Mouse (Mus musculus) forebrain, embryonic 10.5 days (tissue): ENCODE measurements around the gene Eif3d. TPM values are rescaled to one million over a fixed set of nuclear protein-coding genes. Genes with fewer than 3 reads are reported as not detected.
"Not testable (repeated sequence)": the region's sequence is repeated elsewhere in the genome, so short reads cannot be mapped to it uniquely, and the experiment has no call there.

ENCODE experiments used
- DNase-seq: peaks from one replicate; pipeline ENCODE4 v3.0.0-alpha.2; 2017; ENCODE audit warnings: low spot score; ENCODE audit errors: extremely low spot score
- H3K27ac ChIP-seq: fragments of 300-500 bp; sonication (generic); 2 replicates; pipeline ENCODE4 v1.5.1; 2016; ENCODE audit warnings: mild to moderate bottlenecking
- H3K27me3 ChIP-seq: fragments of 300-500 bp; sonication (generic); 2 replicates; pipeline ENCODE4 v1.6.1; 2016; ENCODE audit warnings: mild to moderate bottlenecking; ENCODE audit not compliant: poor library complexity, severe bottlenecking
- H3K36me3 ChIP-seq: fragments of 300-500 bp; sonication (generic); replicated peaks from 2 replicates; pipeline ENCODE4 v1.6.1; 2016; ENCODE audit warnings: mild to moderate bottlenecking, moderate library complexity
- H3K4me1 ChIP-seq: fragments of 300-500 bp; sonication (generic); 2 replicates; pipeline ENCODE4 v1.6.1; 2016
- H3K4me3 ChIP-seq: fragments of 300-500 bp; sonication (generic); 2 replicates; pipeline ENCODE4 v1.5.1; 2016; ENCODE audit warnings: mild to moderate bottlenecking, moderate library complexity
- H3K9me3 ChIP-seq: fragments of 300-500 bp; sonication (generic); 2 replicates; pipeline ENCODE4 v1.6.1; 2016; ENCODE audit warnings: mild to moderate bottlenecking, moderate library complexity
- WGBS: fragments of 180-500 bp; shearing (Covaris S2); methylation state at CpG from one replicate; pipeline ENCODE4 v1.1.7; 2016; 5-methylcytosine and 5-hydroxymethylcytosine counted together
- polyA plus RNA-seq: library from polyadenylated mRNA; unstranded; fragments of >200 nt; fragmentation: Nextera tagmentation; extraction: Ambion mirVana; gene quantifications from 2 replicates; pipeline ENCODE4 v1.2.1, GENCODE M21; 2016

The Eif3d gene
- 280 and 284 TPM in 2 replicates for polyA plus RNA-seq

GRCm38 (mm10) chr15:77970470-77971292, at the start of gene Eif3d:
TSS of gene Eif3d (minus strand) at chr15:77970813.
- Histone ChIP-seq H3K4me1 (peaks cover 25% of the 10 kb centered on the region), H3K27me3 (no peaks in the 10 kb centered on the region), H3K27ac (peak within 1 kb of the TSS; percentile 98), H3K4me3 (peak within 1 kb of the TSS; percentile 94), H3K36me3 (peaks cover 36% of the 10 kb centered on the region), H3K9me3 (no peaks in the 10 kb centered on the region)
- DNase-seq: peak; percentile 95
- WGBS: 0% methylated on average over 72 of the region's 72 CpGs

GRCm38 (mm10) chr15:78014046-78014445, 43.4 kb upstream of the Eif3d start:
- H3K36me3 ChIP-seq: no peaks in the 10 kb centered on the region
- H3K4me3 ChIP-seq: no peak overlapping the region
- DNase-seq: no peak
- no peaks in the 10 kb centered on the region for H3K4me1 ChIP-seq
- H3K27ac ChIP-seq: no peak overlapping the region
- WGBS: 86% methylated on average over 1 of the region's 1 CpGs
- H3K27me3 ChIP-seq: no peaks in the 10 kb centered on the region
- no peaks in the 10 kb centered on the region for H3K9me3 ChIP-seq

- H3K36me3 ChIP-seq, H3K27ac ChIP-seq, H3K4me3 ChIP-seq, H3K9me3 ChIP-seq, H3K27me3 ChIP-seq, DNase-seq: not testable (repeated sequence)
- peaks cover 22% of the 10 kb centered on the region for H3K4me1 ChIP-seq
- 90% methylated on average over 8 of the region's 8 CpGs for WGBS
These were observed 37.6 kb upstream of the Eif3d start for GRCm38 (mm10) chr15:78008206-78008605.

- Histone ChIP-seq H3K36me3 (no peaks in the 10 kb centered on the region), H3K4me1 (peaks cover 30% of the 10 kb centered on the region), H3K4me3 (no peak overlapping the region), H3K27me3 (no peaks in the 10 kb centered on the region), H3K27ac (no peak overlapping the region), H3K9me3 (no peaks in the 10 kb centered on the region)
- DNase-seq: no peak
- 61% methylated on average over 9 of the region's 9 CpGs for WGBS
These were observed 33.3 kb upstream of the Eif3d start for GRCm38 (mm10) chr15:78003929-78004328.

GRCm38 (mm10) chr15:78001400-78001799, 30.8 kb upstream of the Eif3d start:
- H3K9me3 ChIP-seq: no peaks in the 10 kb centered on the region
- H3K27ac ChIP-seq: 0 out of 2 replicates have a peak overlapping the region, but pooled peaks have one; percentile 16
- peaks cover 33% of the 10 kb centered on the region for H3K4me1 ChIP-seq
- no peak for DNase-seq
- no peaks in the 10 kb centered on the region for H3K27me3 ChIP-seq
- H3K4me3 ChIP-seq: no peak overlapping the region
- H3K36me3 ChIP-seq: no peaks in the 10 kb centered on the region
- WGBS: 20% methylated on average over 5 of the region's 5 CpGs

- Histone ChIP-seq H3K27ac (no peak overlapping the region), H3K36me3 (no peaks in the 10 kb centered on the region), H3K9me3 (no peaks in the 10 kb centered on the region), H3K4me1 (peaks cover 15% of the 10 kb centered on the region), H3K27me3 (no peaks in the 10 kb centered on the region), H3K4me3 (no peak overlapping the region)
- no peak for DNase-seq
- WGBS: 83% methylated on average over 5 of the region's 5 CpGs
These were observed 17.9 kb upstream of the Eif3d start for GRCm38 (mm10) chr15:77988541-77988940.

GRCm38 (mm10) chr15:77983391-77983790, 12.8 kb upstream of the Eif3d start:
- WGBS: 45% methylated on average over 3 of the region's 3 CpGs
- DNase-seq: no peak
- peaks cover 6% of the 10 kb centered on the region; the same call in 1 of the 2 replicates for H3K27me3 ChIP-seq
- no peaks in the 10 kb centered on the region for H3K4me1 ChIP-seq
- no peaks in the 10 kb centered on the region for H3K36me3 ChIP-seq
- no peaks in the 10 kb centered on the region for H3K9me3 ChIP-seq
- H3K4me3 ChIP-seq: no peak overlapping the region
- H3K27ac ChIP-seq: no peak overlapping the region

GRCm38 (mm10) chr15:77982195-77982939, 11.8 kb upstream of the Eif3d start:
- H3K27ac ChIP-seq: no peak overlapping the region
- WGBS: 30% methylated on average over 18 of the region's 18 CpGs
- DNase-seq: peak; percentile 73

GRCm38 (mm10) chr15:77981181-77981680, 10.6 kb upstream of the Eif3d start:
- 63% methylated on average over 5 of the region's 5 CpGs for WGBS
- no peaks in the 10 kb centered on the region for H3K9me3 ChIP-seq
- no peaks in the 10 kb centered on the region for H3K4me1 ChIP-seq
- no peak overlapping the region for H3K4me3 ChIP-seq
- no peak overlapping the region for H3K27ac ChIP-seq
- no peaks in the 10 kb centered on the region for H3K36me3 ChIP-seq
- H3K27me3 ChIP-seq: peaks cover 6% of the 10 kb centered on the region; the same call in 1 of the 2 replicates
- DNase-seq: no peak

More at GRCm38 (mm10) chr15:77982195-77982939, 11.8 kb upstream of the Eif3d start:
- no peaks in the 10 kb centered on the region for H3K4me1 ChIP-seq
- H3K27me3 ChIP-seq: peaks cover 6% of the 10 kb centered on the region; the same call in 1 of the 2 replicates
- no peaks in the 10 kb centered on the region for H3K9me3 ChIP-seq
- H3K36me3 ChIP-seq: no peaks in the 10 kb centered on the region
- H3K4me3 ChIP-seq: no peak overlapping the region

- DNase-seq: no peak
- Histone ChIP-seq H3K4me3 (no peak overlapping the region), H3K36me3 (no peaks in the 10 kb centered on the region), H3K9me3 (no peaks in the 10 kb centered on the region), H3K27me3 (peaks cover 6% of the 10 kb centered on the region; the same call in 1 of the 2 replicates), H3K27ac (no peak overlapping the region), H3K4me1 (no peaks in the 10 kb centered on the region)
- 88% methylated on average over 10 of the region's 10 CpGs for WGBS
These were observed 8.8 kb upstream of the Eif3d start for GRCm38 (mm10) chr15:77979427-77979865.

GRCm38 (mm10) chr15:77977663-77978062, 7.0 kb upstream of the Eif3d start:
- H3K36me3 ChIP-seq: no peaks in the 10 kb centered on the region
- no peak for DNase-seq
- WGBS: 70% methylated on average over 3 of the region's 3 CpGs
- no peaks in the 10 kb centered on the region for H3K9me3 ChIP-seq
- no peak overlapping the region for H3K4me3 ChIP-seq
- H3K4me1 ChIP-seq: no peaks in the 10 kb centered on the region
- no peak overlapping the region for H3K27ac ChIP-seq
- peaks cover 6% of the 10 kb centered on the region; the same call in 1 of the 2 replicates for H3K27me3 ChIP-seq

GRCm38 (mm10) chr15:77974165-77974841, 3.7 kb upstream of the Eif3d start:
- no peaks in the 10 kb centered on the region for H3K9me3 ChIP-seq
- H3K27me3 ChIP-seq: no peaks in the 10 kb centered on the region
- no peak overlapping the region for H3K4me3 ChIP-seq
- 75% methylated on average over 6 of the region's 6 CpGs for WGBS
- H3K4me1 ChIP-seq: peaks cover 18% of the 10 kb centered on the region
- no peaks in the 10 kb centered on the region for H3K36me3 ChIP-seq
- DNase-seq: no peak
- H3K27ac ChIP-seq: no peak overlapping the region
